Mouse (Mus musculus): ENCODE measurements at regions not wholly inside any gene's neighbourhood (a gene's known extent, or its start where the extent isn't known, plus 50 kb on each side); places are given as distances from the start of the nearest gene placed in this dataset.

GRCm38 (mm10) chr1:73389976-73390375, 374.3 kb upstream of the Tnp1 start:
- no peak for TF ChIP-seq CTCF (IDR thresholded peaks at IDR 0.05; ENCODE audit: low read depth, low read length)
- no peak for TF ChIP-seq POLR2A (IDR thresholded peaks at IDR 0.05; ENCODE audit: extremely low read depth, insufficient read depth, low read length)

Measured in liver, adult 2 months (tissue).